Mouse (Mus musculus) CD8-positive naive resting alpha-beta T cell, adult 57 days (primary cell): ENCODE measurements around the gene Gja1. TPM values are rescaled to one million over a fixed set of nuclear protein-coding genes. Genes with fewer than 3 reads are reported as not detected.

Experiments
- total RNA-seq: library from RNA; stranded (reverse); gene quantifications from one replicate; pipeline ENCODE4 v1.2.4, GENCODE M21; 2023

Gja1 gene
- not detected for total RNA-seq

GRCm38 (mm10) chr10:56377097-56377965 is at the start of gene Gja1:
Gene Gja1, plus strand, starts transcription at chr10:56377330.

Other genes starting within 250 kb of the Gja1 start
- 1.8 TPM for gene Tbc1d32, start 148.6 kb upstream of the Gja1 start, total RNA-seq